Mouse (Mus musculus) hindbrain, embryonic 10.5 days (tissue): ENCODE data around the gene Rps2. TPM values are rescaled to one million over a fixed set of nuclear protein-coding genes. Genes with fewer than 3 reads are reported as not detected.

ENCODE experiments used
- DNase-seq: peaks from one replicate; pipeline ENCODE4 v3.0.0-alpha.2; 2017; ENCODE audit warnings: low spot score
- H3K27ac ChIP-seq: fragments of 300-500 bp; sonication (generic); 2 replicates; pipeline ENCODE4 v1.5.1; 2016; ENCODE audit warnings: mild to moderate bottlenecking, moderate library complexity
- H3K27me3 ChIP-seq: fragments of 300-500 bp; sonication (generic); 2 replicates; pipeline ENCODE4 v1.6.1; 2016; ENCODE audit warnings: mild to moderate bottlenecking; ENCODE audit not compliant: poor library complexity, insufficient read depth, severe bottlenecking
- H3K36me3 ChIP-seq: fragments of 300-500 bp; sonication (generic); 2 replicates; pipeline ENCODE4 v1.6.1; 2016; ENCODE audit warnings: mild to moderate bottlenecking, moderate library complexity
- H3K4me1 ChIP-seq: fragments of 300-500 bp; sonication (generic); replicated peaks from 2 replicates; pipeline ENCODE4 v1.6.1; 2016; ENCODE audit warnings: mild to moderate bottlenecking
- H3K4me3 ChIP-seq: fragments of 300-500 bp; sonication (generic); 2 replicates; pipeline ENCODE4 v1.5.1; 2016; ENCODE audit warnings: mild to moderate bottlenecking, moderate library complexity
- H3K9me3 ChIP-seq: fragments of 300-500 bp; sonication (generic); 2 replicates; pipeline ENCODE4 v1.6.1; 2016; ENCODE audit warnings: mild to moderate bottlenecking, moderate library complexity
- WGBS: fragments of 180-500 bp; shearing (Covaris S2); methylation state at CpG from one replicate; pipeline ENCODE4 v1.1.7; 2016; 5-methylcytosine and 5-hydroxymethylcytosine counted together
- polyA plus RNA-seq: library from polyadenylated mRNA; unstranded; fragments of >200 nt; fragmentation: Nextera tagmentation; extraction: Ambion mirVana; gene quantifications from 2 replicates; pipeline ENCODE4 v1.2.1, GENCODE M21; 2016

Rps2 gene
- polyA plus RNA-seq, 1 experiment from 2014 or later, result 1,403 TPM

DNA sequence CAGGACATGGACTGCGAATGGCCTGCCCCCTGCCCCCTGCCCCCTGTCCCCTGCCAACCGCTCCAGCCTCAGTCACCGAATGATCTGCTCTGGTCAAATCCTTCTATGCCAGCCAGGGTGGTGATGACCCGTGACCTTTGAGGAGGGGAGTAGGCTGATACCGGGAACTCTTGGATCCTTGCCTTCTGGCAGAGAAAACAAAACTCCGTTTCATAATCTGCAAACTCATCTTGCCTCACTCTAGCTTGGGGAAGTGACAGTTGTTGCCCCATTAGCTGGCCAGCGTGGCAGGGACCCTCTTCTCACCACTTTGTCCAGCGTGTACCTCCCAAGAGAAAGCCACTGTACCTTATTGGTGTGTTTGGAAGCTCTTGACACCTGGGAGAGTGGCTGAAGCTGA, 24.4 kb downstream of the Rps2 start:
- Histone ChIP-seq H3K4me3 (no peak overlapping the region), H3K36me3 (peaks cover 23% of the 10 kb centered on the region), H3K4me1 (peaks cover 11% of the 10 kb centered on the region), H3K9me3 (no peaks in the 10 kb centered on the region), H3K27ac (no peak overlapping the region), H3K27me3 (peaks cover 12% of the 10 kb centered on the region; the same call in 1 of the 2 replicates)
- 85% methylated on average over 8 of the region's 8 CpGs for WGBS
- DNase-seq, result no peak

DNA sequence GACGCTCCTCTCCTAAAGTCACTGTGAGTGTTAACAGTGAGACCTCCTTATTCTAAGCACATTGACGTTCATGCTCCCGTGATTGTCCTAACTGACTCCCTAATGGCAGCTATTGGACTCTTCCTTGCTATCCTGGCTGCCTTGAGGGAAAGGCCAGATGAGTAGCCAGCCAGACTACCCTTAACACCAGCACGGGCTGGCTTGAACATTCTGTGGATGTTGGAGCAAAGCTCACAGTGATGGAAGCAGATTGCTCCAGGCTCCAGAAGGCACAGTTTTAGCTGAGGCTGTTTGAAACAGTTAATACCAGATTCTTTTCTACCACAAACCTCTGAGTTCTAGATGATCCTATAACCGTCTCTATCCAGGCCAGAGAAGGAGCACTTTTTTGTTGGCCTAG, 26.0 kb downstream of the Rps2 start:
- Histone ChIP-seq H3K27ac (no peak overlapping the region), H3K4me3 (no peak overlapping the region), H3K4me1 (peaks cover 5% of the 10 kb centered on the region), H3K9me3 (no peaks in the 10 kb centered on the region), H3K36me3 (peaks cover 23% of the 10 kb centered on the region), H3K27me3 (peaks cover 19% of the 10 kb centered on the region; the same call in 1 of the 2 replicates)
- no peak for DNase-seq
- 75% methylated on average over 5 of the region's 5 CpGs for WGBS

DNA sequence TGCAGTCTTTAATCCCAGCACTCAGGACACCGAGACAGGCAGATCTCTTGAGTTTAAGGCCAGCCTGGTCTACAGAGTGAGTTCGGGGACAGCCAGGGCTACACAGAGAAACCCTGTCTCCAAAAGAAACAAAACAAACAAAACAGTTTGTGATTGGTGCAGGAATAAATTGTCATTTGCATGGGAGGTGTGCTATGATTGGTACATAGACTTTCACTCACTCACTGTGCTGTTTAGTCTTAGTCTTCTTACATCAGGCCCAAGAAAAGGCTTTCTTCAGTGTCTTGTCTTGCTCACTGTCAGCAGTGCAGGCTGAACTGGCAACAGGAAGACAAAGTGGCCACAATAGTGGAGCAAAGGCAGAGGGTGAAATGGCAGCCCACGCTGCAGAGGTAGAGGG, 26.5 kb downstream of the Rps2 start:
- Histone ChIP-seq H3K36me3 (peaks cover 23% of the 10 kb centered on the region), H3K9me3 (no peaks in the 10 kb centered on the region), H3K27me3 (peaks cover 24% of the 10 kb centered on the region; the same call in 1 of the 2 replicates), H3K4me3 (no peak overlapping the region), H3K27ac (no peak overlapping the region), H3K4me1 (peaks cover 5% of the 10 kb centered on the region)
- no peak for DNase-seq
- 71% methylated on average over 3 of the region's 3 CpGs for WGBS

DNA sequence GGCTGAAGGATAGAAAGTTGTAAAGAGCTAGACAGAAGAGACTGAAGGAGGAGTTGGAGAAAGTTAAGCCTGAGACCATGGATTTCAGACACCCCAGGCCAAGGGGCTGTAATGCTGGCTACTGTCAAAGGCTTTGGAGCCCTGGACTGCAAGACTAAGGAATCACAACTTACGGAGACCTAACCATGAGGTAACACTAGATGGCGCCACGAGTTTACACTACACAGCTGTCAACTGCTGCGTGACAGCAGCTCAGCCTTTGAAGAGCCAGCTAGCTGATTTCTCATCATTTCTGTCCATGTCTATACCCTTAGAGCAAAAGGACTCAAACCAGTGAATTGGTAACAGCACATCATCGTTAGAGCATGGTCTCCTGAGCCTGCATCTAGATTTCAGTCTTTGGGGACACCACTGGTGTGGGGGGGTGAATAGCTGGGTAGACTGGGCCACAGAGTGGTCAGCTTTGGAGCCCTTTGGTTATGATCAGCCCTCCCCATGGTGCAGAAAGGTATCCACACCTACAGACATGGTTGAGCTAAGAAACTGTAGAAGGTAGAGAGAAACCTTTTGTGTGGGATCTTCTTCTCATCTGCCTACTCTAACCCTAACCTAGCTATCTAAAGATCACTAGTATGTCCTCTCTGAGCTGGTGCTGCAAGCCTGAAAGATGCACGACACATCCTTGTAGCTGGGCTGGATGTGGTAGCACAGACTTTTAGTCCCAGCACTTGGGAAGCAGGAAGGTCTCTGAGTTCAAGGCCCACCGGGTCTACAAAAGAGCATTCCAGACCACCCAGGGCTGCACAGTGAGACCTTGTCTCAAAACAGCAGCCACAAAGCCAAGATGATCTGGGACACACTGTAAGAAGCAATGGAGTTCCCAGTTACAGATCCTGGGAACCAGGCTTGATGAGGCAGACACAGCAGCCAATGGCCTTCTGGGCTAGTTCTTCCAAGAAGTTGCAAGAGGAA, 27.9 kb downstream of the Rps2 start:
- H3K36me3 ChIP-seq, result peaks cover 15% of the 10 kb centered on the region
- H3K9me3 ChIP-seq, result no peaks in the 10 kb centered on the region
- no peak overlapping the region for H3K27ac ChIP-seq
- no peak overlapping the region for H3K4me3 ChIP-seq
- peaks cover 36% of the 10 kb centered on the region for H3K27me3 ChIP-seq
- peaks cover 5% of the 10 kb centered on the region for H3K4me1 ChIP-seq
- 20% methylated on average over 7 of the region's 7 CpGs for WGBS
- peak; percentile 84 for DNase-seq

- Histone ChIP-seq H3K27ac (no peak overlapping the region), H3K9me3 (no peaks in the 10 kb centered on the region), H3K4me3 (no peak overlapping the region), H3K36me3 (peaks cover 9% of the 10 kb centered on the region), H3K27me3 (peaks cover 48% of the 10 kb centered on the region), H3K4me1 (peaks cover 8% of the 10 kb centered on the region)
- DNase-seq, result no peak
- 45% methylated on average over 4 of the region's 4 CpGs for WGBS
These were observed 29.1 kb downstream of the Rps2 start for GRCm38 (mm10) chr17:24746986-24747385.

DNA sequence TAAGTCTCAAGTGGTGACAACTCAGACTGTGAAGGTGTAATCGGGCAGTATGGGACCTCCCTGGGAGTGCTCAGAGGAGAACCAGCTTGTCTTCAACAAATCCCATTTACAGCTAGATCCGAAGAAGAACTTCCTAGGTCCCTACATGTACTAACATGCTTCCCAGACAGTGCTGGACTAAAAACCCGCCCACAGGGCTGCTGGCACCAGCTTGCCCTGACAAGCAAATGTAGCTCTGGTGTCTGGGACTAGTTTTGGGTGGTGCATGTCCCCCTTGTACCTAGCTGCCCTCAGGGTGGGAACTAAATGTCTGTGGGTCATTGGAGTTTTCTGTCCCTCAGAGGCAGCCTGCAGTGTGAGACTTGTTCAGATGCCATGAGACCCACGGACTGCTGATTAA, 33.6 kb downstream of the Rps2 start:
- peaks cover 28% of the 10 kb centered on the region for H3K4me1 ChIP-seq
- no peaks in the 10 kb centered on the region for H3K36me3 ChIP-seq
- H3K27me3 ChIP-seq, result peaks cover 88% of the 10 kb centered on the region
- no peak for DNase-seq
- 22% methylated on average over 4 of the region's 4 CpGs for WGBS
- H3K4me3 ChIP-seq, result no peak overlapping the region
- H3K9me3 ChIP-seq, result no peaks in the 10 kb centered on the region
- H3K27ac ChIP-seq, result no peak overlapping the region

DNA sequence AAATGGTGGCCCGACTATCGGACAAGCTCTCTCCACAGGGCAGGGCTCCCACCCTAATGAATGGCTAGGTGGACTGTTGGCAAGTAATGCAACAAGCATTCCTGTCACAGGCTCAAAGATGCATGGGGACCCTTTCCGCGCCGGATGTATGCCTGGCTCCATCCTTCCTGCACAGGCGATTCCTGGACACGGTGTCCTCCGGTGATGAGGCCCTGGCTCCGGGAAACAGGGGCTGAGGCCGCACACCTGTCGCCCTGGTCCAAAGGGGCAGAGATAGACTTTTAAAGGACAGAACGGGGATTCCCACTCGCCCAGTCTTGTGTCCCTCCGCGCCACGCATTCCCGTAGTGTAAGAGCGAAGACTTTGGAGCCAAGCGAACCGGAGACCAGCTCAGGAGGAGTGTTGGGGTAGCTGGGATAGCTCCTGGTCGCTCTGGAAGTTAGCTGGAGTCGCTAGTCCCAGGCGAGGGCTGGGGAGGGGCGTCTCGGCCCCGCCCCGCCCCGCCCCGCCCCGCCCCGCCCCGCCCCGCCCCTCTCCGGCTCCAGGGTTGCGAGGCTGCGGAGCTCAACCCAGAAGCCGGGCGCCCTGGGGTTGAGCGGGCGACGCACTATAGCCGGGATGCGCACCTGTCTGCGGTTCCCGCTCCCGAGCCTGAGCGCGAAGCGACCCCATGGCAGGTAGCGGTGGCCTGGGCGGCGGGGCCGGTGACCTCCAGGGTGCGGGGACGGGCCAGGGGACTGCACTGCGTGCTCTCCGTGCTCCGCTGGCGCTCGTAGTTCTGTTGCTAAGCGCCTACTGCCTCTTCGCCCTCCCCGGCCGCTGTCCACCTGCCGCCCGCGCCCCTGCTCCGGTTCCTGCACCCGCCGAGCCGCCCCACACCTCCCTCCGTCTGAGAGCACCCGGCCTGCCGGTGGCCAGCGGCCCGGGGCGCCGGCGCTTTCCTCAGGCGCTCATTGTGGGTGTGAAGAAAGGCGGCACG, 34.8 kb downstream of the Rps2 start, which contains the start of gene Hs3st6:
Gene Hs3st6, plus strand, starts transcription at position 574 of the 980 bp plus-strand sequence.
- Histone ChIP-seq H3K27me3 (peaks cover 89% of the 10 kb centered on the region), H3K4me1 (peaks cover 23% of the 10 kb centered on the region), H3K9me3 (no peaks in the 10 kb centered on the region), H3K27ac (peak within 1 kb of the TSS; percentile 57), H3K4me3 (peak within 1 kb of the TSS; percentile 61), H3K36me3 (no peaks in the 10 kb centered on the region)
- WGBS, result under 1% methylated on average over 81 of the region's 82 CpGs
- peak; percentile 72 for DNase-seq

GRCm38 (mm10) chr17:24757394-24757793, 39.5 kb downstream of the Rps2 start:
- Histone ChIP-seq H3K4me1 (peaks cover 16% of the 10 kb centered on the region), H3K36me3 (no peaks in the 10 kb centered on the region), H3K9me3 (no peaks in the 10 kb centered on the region), H3K4me3 (no peak overlapping the region), H3K27me3 (peaks cover 68% of the 10 kb centered on the region), H3K27ac (no peak overlapping the region)
- whole genome bisulfite sequencing, result 94% methylated on average over 1 of the region's 1 CpGs
- DNase-seq, result no peak

DNA sequence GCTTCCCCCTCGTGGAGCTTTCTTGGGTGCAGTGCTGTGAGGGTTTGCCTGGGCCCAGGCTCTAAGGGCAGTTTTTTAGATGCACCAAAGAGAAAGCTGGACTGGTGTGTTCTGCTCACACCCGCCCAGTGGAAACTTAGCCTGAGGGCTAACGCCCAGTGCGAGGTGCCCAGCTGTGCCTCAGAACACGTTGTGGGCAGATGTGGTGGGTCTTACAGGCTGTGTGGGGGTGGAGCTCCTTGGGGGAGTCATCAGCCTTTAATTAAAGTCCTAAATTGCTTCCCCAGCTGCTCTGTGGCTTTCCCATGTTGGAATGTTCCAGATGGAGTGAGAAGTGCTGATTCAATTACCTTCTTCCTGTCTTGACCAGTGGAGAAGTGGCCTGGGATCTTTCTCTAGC, 43.2 kb downstream of the Rps2 start:
- no peak overlapping the region for H3K27ac ChIP-seq
- H3K27me3 ChIP-seq, result peaks cover 31% of the 10 kb centered on the region
- no peaks in the 10 kb centered on the region for H3K9me3 ChIP-seq
- peaks cover 11% of the 10 kb centered on the region for H3K4me1 ChIP-seq
- H3K4me3 ChIP-seq, result no peak overlapping the region
- no peak for DNase-seq
- no peaks in the 10 kb centered on the region for H3K36me3 ChIP-seq
- 52% methylated on average over 5 of the region's 5 CpGs for WGBS

- H3K4me3 ChIP-seq, result no peak overlapping the region
- H3K27ac ChIP-seq, result peak overlapping the region; percentile 62
- peaks cover 16% of the 10 kb centered on the region for H3K4me1 ChIP-seq
- H3K27me3 ChIP-seq, result 0 out of 2 replicates have a peak, but pooled peaks cover 13% of the 10 kb centered on the region
- DNase-seq, result no peak
- no peaks in the 10 kb centered on the region for H3K9me3 ChIP-seq
- no peaks in the 10 kb centered on the region for H3K36me3 ChIP-seq
- WGBS, result 55% methylated on average over 22 of the region's 22 CpGs
These were observed 47.3 kb downstream of the Rps2 start for GRCm38 (mm10) chr17:24765016-24765905.

GRCm38 (mm10) chr17:24766266-24766875, 48.5 kb downstream of the Rps2 start:
- Histone ChIP-seq H3K27ac (peak overlapping the region; percentile 66), H3K9me3 (no peaks in the 10 kb centered on the region), H3K27me3 (0 out of 2 replicates have a peak, but pooled peaks cover 7% of the 10 kb centered on the region), H3K36me3 (no peaks in the 10 kb centered on the region), H3K4me3 (no peak overlapping the region), H3K4me1 (peaks cover 16% of the 10 kb centered on the region)
- 24% methylated on average over 12 of the region's 12 CpGs for WGBS
- no peak for DNase-seq
